Mouse (Mus musculus): ENCODE measurements at regions not wholly inside any gene's neighbourhood (a gene's known extent, or its start where the extent isn't known, plus 50 kb on each side); places are given as distances from the start of the nearest gene placed in this dataset.

DNA sequence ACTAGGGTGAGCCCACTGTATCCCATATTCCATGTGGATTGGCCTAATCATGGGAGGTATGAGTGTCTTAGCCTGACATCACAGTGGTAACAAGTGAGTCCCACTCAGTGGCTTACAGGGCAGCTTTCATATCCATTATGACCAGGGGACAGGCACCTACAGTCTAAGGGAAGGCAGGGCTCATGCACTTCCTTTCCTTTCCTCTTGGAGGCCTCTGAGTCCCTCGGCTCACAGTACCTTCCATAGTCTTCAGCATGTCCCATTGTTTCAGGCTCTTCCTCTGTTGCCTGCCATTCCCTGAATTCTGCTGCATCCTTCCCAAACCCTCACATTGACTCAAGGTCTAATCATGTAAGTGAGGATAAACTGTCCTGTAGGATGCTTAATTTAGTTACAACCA, 258.3 kb upstream of the Id2 start:
- TF ChIP-seq POLR2A (IDR thresholded peaks at IDR 0.05; ENCODE audit: insufficient read depth, low read depth, low read length) (no peak), CTCF (IDR thresholded peaks at IDR 0.05; ENCODE audit: insufficient read depth, low read depth, low read length) (no peak)
